Mouse (Mus musculus) CD4-positive, CD25-positive, alpha-beta regulatory T cell, adult 4 months (primary cell): ENCODE results near the gene Fgf22. TPM values are rescaled to one million over a fixed set of nuclear protein-coding genes. Genes with fewer than 3 reads are reported as not detected.

Source experiments
- ATAC-seq: one replicate; pipeline ENCODE4 v1.8.0; 2017
- polyA plus RNA-seq, 2 experiments: library from polyadenylated mRNA; unstranded; fragments of 100-300 nt; shearing (Covaris generic); gene quantifications; one replicate each; pipeline ENCODE4 v1.2.1; 2017

Fgf22 gene
- polyA plus RNA-seq, 2 experiments from 2014 or later = not detected

DNA sequence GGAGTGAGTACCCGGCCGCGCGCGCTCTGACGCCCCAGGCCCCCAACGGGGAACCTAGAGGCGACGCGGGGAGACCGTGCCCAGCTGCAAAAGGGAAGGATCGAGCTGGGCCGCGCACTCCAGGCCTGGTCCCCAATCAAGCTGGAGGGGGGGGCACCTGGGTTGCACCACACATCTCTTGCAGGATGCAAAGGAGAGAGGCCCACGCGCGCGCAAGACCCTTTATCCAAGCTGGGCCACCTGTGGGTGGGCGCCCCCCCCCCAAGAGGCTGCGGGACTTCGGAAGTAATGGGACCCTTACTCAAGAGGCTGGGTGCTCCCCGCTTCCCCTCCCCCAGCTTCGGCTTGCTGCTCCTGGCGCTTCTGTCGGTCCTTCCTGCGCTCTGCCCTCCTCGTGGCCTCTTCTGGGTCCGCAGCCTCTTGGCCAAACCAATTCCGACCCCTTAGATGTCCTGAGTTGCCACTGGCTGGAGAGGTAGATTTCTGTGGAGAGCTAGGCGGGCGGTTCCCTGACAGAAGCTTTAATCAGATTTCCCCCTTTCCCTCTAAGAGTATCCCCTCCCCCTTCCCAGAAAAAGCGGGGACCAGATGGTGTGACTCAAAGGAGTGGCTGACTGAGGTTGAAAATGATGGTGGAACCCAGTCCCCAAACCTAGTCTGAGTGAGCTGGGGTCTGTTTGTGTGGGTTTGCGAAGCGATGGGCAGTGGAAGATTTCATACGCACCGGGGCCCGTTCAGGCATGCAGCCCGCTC, 39.0 kb downstream of the Fgf22 start:
- ATAC-seq = no peak

DNA sequence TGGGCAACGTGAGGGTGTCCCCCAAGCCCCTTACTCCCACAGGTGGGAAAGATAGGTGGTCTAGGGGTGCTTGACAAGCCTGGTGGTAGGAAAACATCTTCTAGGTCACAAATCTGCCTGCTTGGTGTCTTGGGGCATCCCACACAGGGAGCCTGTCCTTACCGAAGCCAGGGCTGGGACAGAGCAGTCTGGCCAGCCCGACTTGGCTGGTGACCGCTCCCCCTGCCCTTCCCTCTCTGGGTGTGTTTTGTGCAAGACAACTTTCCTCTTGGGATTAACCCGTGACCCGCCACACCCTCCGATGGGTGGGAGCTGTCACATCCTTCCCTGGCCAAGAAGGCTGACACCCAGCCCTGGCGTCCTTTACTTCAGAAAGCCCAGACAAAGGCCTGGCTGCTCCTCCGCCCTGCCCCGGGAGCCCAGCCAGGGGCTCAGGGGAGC, 39.6 kb downstream of the Fgf22 start:
- no peak for ATAC-seq

DNA sequence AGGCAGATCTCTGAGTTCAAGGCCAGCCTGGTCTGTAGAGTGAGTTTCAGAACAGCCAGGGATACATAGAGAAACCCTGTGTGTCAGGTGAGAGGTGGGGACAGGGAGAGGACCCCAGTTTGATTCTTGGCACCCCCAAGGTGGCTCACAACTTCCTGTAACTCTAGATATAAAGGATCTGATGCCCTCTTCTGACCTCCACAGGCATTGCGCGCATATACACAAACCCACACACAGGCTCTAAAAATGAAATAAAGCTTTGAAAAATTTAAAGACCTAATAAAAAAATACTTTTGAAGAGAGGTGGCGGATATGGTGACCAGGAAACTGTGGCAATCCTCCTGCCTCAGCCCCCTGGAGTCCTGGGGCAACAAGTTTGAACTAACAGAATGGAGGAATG, 41.0 kb downstream of the Fgf22 start:
- no peak for ATAC-seq

DNA sequence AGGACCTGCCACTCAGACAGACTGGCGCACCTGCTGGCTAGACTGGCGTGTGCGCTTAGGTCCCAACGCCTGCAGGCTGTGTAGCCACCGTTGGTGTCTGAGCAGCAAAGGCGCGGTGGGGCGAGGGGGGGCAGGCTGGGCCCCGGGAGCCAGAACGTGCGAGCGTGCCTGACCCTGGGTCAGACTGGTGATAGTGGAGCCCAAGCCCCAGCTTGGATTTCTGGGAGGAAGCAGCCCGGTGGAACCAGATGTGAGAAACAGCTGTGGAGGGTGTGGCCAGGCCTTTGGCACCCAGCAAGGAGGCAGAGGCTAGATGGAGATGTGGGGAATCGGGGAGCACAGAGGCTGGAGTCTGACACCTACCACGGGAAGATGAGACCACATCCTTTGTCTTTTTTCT, 42.5 kb downstream of the Fgf22 start:
- ATAC-seq = no peak

DNA sequence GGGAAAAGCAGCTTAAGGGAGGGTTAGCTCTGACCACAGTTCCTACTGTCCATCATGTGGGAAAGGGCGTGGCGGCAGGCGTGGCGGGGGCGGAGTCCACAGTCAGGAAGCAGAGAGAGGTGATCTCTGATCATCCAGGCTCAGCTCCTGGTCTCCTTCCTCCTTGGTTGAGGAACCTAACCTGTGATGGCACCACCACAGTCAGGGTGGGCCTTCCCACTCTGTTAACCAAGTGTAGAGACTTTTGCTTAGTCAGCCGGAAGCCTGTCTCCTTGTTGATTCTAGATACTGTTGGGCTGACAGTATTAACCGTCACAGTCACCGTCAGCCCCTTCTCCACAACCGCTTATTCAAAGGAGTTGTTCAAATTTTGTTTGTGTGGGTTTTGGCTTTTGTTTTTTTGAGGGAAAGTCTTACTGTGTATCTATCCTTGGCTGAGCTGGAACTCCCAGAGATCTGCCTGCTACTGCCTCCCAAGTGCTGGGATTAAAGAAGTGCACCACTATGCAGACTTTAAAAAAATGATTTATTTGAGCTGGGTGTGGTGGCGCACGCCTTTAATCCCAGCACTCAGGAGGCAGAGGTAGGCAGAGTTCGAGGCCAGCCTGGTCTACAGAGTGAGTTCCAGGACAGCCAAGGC, 43.5 kb downstream of the Fgf22 start:
- no peak for ATAC-seq

DNA sequence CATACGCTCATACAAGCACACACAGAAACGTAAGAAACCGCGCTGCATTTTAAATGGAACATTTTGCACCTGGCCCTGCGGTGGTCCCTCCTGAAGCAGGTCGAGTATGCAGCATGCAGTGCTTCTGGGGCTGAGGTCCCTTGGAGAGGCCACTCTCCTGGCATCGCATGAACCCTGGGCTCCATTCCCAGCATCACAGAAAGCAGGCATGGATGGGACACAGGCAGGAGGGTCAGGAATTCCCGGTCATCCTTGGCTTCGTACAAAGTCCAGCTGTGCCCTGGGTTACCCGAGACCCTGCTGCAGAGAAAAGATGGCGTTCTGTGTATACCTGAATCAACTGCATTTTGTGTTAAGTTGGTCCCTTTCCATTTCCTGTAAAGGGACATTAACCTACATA, 45.6 kb downstream of the Fgf22 start:
- ATAC-seq = no peak

DNA sequence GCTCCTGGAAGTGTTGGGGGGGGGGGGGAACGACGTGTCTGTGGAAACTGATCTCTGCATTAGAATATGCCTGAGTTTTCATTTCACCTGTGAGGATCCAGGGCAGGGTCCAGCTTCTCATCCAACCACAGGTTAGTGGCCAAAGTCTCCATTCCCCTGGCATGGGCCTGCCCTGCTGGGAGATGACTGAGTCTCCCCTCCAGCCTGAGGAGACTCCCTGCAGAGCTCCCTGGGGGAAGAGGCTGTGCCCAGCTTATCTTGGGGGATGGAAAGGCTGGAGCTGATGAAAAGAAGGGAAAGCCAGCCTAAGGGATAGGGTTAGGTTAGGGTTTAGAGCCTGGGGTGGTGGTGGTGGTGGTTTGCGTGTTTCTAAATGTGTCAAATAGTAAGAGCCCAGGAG, 47.0 kb downstream of the Fgf22 start:
- ATAC-seq = no peak

DNA sequence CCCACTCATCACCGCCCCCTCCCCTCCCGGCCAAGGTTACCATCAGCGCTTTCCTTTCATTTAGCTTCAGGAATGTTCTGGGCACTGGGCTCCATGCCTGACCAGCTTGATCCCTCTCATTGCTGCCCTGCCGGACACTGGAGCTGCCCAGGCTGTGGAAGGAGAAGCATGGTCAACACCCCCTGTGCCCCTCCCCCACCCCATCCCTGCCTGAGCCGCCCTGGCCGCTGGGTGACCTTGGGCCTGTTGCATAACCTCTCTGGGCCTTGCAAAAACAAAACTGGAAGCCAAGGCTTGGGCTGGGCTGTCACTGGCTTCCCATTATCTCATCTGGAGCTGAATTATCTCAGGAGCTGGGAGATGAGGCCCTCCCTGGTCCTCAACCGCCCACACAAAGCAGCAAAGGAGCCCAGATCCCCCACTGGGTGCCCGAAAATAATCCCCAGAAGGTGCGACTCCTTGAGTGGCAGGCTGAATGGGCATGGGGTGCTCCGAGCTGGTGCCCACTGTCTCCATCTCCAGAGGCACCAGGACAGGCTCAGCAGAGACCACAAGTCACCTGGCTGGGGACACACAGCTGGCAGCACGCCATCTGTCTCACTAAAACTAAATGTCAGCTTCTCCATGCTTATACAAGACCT, 47.6 kb downstream of the Fgf22 start:
- ATAC-seq = no peak

DNA sequence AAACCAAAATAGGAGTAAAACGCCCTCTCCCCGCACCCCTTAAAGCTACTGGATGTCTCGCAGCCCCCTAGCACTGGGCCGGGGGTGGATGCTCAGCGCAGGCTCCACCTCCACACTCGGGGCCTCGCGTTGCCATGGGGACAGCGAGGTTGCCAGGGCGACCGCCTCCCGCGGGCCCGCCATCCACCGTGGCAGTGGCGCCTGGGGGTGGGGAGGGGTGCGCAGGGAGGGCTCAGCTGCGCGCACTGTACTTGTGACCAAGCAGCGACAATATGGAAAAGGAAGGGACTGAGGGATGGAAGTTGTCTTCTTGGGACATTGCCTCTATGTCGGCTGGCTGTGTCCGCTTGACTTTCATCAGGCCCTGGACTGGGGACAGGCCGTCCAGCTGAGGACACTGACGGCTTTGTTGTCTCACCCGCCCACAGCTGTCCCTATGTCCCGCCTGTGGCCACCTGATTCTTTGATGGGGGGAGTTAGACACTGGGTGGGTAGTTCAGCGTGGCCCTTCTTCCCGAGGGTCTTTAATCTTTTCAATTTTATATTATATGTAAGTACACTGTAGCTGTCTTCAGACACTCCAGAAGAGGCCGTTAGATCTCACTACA, 48.9 kb downstream of the Fgf22 start:
- no peak for ATAC-seq

DNA sequence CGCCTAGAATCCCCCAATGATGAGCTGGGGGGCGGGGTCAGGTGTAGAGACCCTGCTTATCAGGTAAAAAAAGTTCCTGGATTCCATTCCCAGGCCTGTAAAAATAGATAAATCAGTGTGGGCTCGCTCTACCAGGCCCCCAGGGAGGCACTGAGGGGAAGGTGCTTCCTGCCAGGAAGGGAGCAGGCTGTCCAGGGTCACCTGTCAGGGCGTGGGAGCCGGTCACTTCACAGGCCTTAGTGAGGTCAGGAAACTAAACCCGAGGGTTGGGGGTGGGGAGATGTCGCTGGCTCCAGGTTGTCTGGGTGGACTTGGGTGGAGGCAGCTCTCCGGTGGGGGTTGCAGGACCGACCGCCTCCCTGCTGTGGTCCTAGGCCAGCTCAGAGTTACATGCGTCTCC, 50.8 kb downstream of the Fgf22 start:
- ATAC-seq = no peak

DNA sequence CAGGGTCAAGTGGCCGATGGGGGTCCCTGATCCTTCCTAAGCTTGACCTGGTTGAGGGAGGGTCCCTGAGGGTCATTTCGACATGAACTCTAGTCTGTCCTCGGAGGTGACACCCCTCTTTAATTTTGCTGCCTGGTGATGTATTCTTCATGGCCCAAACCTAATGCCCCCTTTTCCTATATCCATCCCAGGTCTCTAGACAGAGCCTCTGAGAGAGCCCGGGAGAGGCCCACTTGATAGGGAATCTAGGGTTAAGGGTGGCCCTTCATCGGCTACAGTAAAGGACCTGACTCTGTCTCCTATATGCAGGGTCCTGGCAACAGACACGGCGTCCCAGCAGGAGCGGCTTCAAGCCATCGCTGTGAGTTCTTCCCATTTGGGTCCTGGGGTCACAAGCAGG, 51.5 kb downstream of the Fgf22 start:
- no peak for ATAC-seq

DNA sequence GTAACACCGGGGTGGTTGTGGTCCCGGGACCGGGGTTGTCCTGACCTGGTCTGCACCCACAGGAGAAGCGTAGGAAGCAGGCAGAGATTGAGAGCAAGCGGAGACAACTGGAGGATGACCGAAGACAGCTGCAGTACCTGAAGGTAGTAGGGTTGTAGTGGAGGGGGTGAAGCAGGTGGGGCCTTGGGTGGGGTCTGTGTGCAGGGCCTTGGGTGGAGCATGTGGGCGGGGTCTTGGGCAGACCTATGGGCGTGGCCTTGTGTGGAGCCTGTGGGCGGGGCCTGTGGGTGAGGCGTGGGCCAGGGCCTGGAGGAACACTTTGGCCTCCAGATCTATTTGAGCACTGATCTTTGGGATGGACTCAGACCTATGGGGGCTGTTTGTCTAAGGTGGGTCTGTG, 52.1 kb downstream of the Fgf22 start:
- no peak for ATAC-seq

DNA sequence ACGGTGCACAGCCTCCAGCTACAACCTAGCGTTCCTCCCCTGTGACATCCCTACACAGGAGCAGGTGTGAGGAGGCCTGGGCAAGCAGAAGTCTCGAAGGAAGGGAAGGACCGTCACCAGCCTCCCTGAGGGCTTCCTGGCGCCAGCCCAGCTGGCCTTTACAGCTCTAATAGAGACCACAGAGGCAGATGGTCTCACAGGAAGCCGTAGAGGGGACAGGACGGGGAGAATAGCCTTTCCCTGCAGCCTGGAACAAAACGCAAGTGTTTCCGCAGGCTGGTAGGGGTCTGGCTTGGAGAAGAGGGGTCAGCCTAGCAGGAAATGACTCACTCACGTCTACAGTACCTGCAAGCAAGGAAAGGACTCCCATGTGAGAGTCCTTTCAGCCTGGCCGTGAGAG, 53.0 kb downstream of the Fgf22 start:
- no peak for ATAC-seq

Other genes starting within 250 kb of the Fgf22 start
- gene Plpp2, start 221.3 kb upstream of the Fgf22 start, polyA plus RNA-seq = 1 to 10 TPM; 2.8 to 3.8 TPM
- gene Mier2, start 199.9 kb upstream of the Fgf22 start, polyA plus RNA-seq = 10 to 100 TPM; 14.4 to 15.1 TPM
- gene Theg, start 167.7 kb upstream of the Fgf22 start, polyA plus RNA-seq = not detected
- gene C2cd4c, start 141.1 kb upstream of the Fgf22 start, polyA plus RNA-seq = not detected
- not detected for gene Shc2, start 117.2 kb upstream of the Fgf22 start, polyA plus RNA-seq
- gene Odf3l2, start 109.3 kb upstream of the Fgf22 start, polyA plus RNA-seq = not detected
- under 1 TPM; 0.23 to 0.73 TPM for gene Madcam1, start 90.5 kb upstream of the Fgf22 start, polyA plus RNA-seq
- 10 to 100 TPM; 16.6 to 19.5 TPM for gene Tpgs1, start 85.7 kb upstream of the Fgf22 start, polyA plus RNA-seq
- gene Cdc34, start 72.9 kb upstream of the Fgf22 start, polyA plus RNA-seq = 10 to 100 TPM; 20.8 to 27.3 TPM
- gene Gzmm, start 66.1 kb upstream of the Fgf22 start, polyA plus RNA-seq = 1 to 10 TPM in 1 of 2 experiments, under 1 TPM in 1; 0.49 to 1.1 TPM
- gene Bsg, start 50.6 kb upstream of the Fgf22 start, polyA plus RNA-seq = 100 to 1,000 TPM; 127 to 129 TPM
- not detected for gene Hcn2, start 38.4 kb upstream of the Fgf22 start, polyA plus RNA-seq
- 10 to 100 TPM; 18.0 to 23.4 TPM for gene Polrmt, start 8.5 kb upstream of the Fgf22 start, polyA plus RNA-seq
- gene Rnf126, start 11.9 kb downstream of the Fgf22 start, polyA plus RNA-seq = 1 to 10 TPM; 3.4 to 3.5 TPM
- under 1 TPM in 1 of 2 experiments, not detected in 1; 0.53 TPM for gene Fstl3, start 22.2 kb downstream of the Fgf22 start, polyA plus RNA-seq
- gene Prss57, start 35.9 kb downstream of the Fgf22 start, polyA plus RNA-seq = not detected
- under 1 TPM in 1 of 2 experiments, not detected in 1; 0.23 TPM for gene Palm, start 38.5 kb downstream of the Fgf22 start, polyA plus RNA-seq
- gene Misp, start 65.9 kb downstream of the Fgf22 start, polyA plus RNA-seq = under 1 TPM in 1 of 2 experiments, not detected in 1; 0.27 TPM
- 100 to 1,000 TPM; 103 to 274 TPM for gene Ptbp1, start 99.4 kb downstream of the Fgf22 start, polyA plus RNA-seq
- not detected for gene Prtn3, start 119.4 kb downstream of the Fgf22 start, polyA plus RNA-seq
- gene Plppr3, start 119.6 kb downstream of the Fgf22 start, polyA plus RNA-seq = 1 to 10 TPM; 2.1 to 4.5 TPM
- gene Elane, start 131.2 kb downstream of the Fgf22 start, polyA plus RNA-seq = not detected
- not detected for gene Cfd, start 135.8 kb downstream of the Fgf22 start, polyA plus RNA-seq
- gene Med16, start 153.8 kb downstream of the Fgf22 start, polyA plus RNA-seq = 1 to 10 TPM; 5.0 to 7.7 TPM
- not detected for gene Gm26602, start 155.8 kb downstream of the Fgf22 start, polyA plus RNA-seq
- under 1 TPM in 1 of 2 experiments, not detected in 1; 0.09 TPM for gene Kiss1r, start 161.9 kb downstream of the Fgf22 start, polyA plus RNA-seq
- gene R3hdm4, start 166.1 kb downstream of the Fgf22 start, polyA plus RNA-seq = 100 to 1,000 TPM in 1 of 2 experiments, 10 to 100 TPM in 1; 93.5 to 104 TPM
- gene Arid3a, start 172.0 kb downstream of the Fgf22 start, polyA plus RNA-seq = 1 to 10 TPM; 2.7 to 3.3 TPM
- gene Wdr18, start 205.1 kb downstream of the Fgf22 start, polyA plus RNA-seq = 10 to 100 TPM; 65.1 to 77.5 TPM
- gene Grin3b, start 215.6 kb downstream of the Fgf22 start, polyA plus RNA-seq = under 1 TPM in 1 of 2 experiments, not detected in 1; 0.58 TPM
- gene Tmem259, start 229.3 kb downstream of the Fgf22 start, polyA plus RNA-seq = 1 to 10 TPM; 1.2 to 2.5 TPM
- 100 to 1,000 TPM; 904 to 969 TPM for gene Cnn2, start 233.5 kb downstream of the Fgf22 start, polyA plus RNA-seq
- 10 to 100 TPM; 11.4 to 16.4 TPM for gene Abca7, start 241.4 kb downstream of the Fgf22 start, polyA plus RNA-seq